Mouse (Mus musculus) heart, postnatal 4 days (tissue): ENCODE measurements around the gene Tmem51. TPM values are rescaled to one million over a fixed set of nuclear protein-coding genes. Genes with fewer than 3 reads are reported as not detected.

ENCODE experiments used
- DNase-seq: peaks from one replicate; pipeline ENCODE4 v3.0.0; 2021
- total RNA-seq, 2 experiments: library from RNA; stranded (reverse); gene quantifications; 2 replicates each; pipeline ENCODE4 v1.2.3; 2021

The Tmem51 gene
- 10 to 100 TPM; 34.2 to 40.5 TPM for total RNA-seq

GRCm38 (mm10) chr4:142084131-142084899 is at the start of gene Tmem51:
Gene Tmem51, minus strand, starts transcription at chr4:142084304.
- peak; percentile 73 for DNase-seq

- DNase-seq = no peak
Observed at GRCm38 (mm10) chr4:142130162-142130561, 46.1 kb upstream of the Tmem51 start.

- no peak for DNase-seq
Observed at GRCm38 (mm10) chr4:142127275-142127788, 43.2 kb upstream of the Tmem51 start.

- DNase-seq = peak; percentile 74
Observed at GRCm38 (mm10) chr4:142126641-142127274, 42.7 kb upstream of the Tmem51 start.

- DNase-seq = no peak
Observed at GRCm38 (mm10) chr4:142121164-142121563, 37.1 kb upstream of the Tmem51 start.

- no peak for DNase-seq
Observed at GRCm38 (mm10) chr4:142118522-142118921, 34.4 kb upstream of the Tmem51 start.

GRCm38 (mm10) chr4:142117993-142118392 is 33.9 kb upstream of the Tmem51 start:
- DNase-seq = no peak

- peak; percentile 64 for DNase-seq
Observed at GRCm38 (mm10) chr4:142113306-142113705, 29.2 kb upstream of the Tmem51 start.

- DNase-seq = peak; percentile 29
Observed at GRCm38 (mm10) chr4:142103081-142103671, 19.1 kb upstream of the Tmem51 start.

- peak; percentile 90 for DNase-seq
Observed at GRCm38 (mm10) chr4:142098303-142098702, 14.2 kb upstream of the Tmem51 start.

GRCm38 (mm10) chr4:142097871-142098270 is 13.8 kb upstream of the Tmem51 start:
- peak; percentile 41 for DNase-seq

GRCm38 (mm10) chr4:142095513-142096241 is 11.6 kb upstream of the Tmem51 start:
- peak; percentile 80 for DNase-seq

GRCm38 (mm10) chr4:142094386-142094785 is 10.3 kb upstream of the Tmem51 start:
- DNase-seq = no peak

- no peak for DNase-seq
Observed at GRCm38 (mm10) chr4:142091100-142091499, 7.0 kb upstream of the Tmem51 start.

GRCm38 (mm10) chr4:142089966-142090365 is 5.9 kb upstream of the Tmem51 start:
- DNase-seq = no peak

- no peak for DNase-seq
Observed at GRCm38 (mm10) chr4:142088836-142089235, 4.7 kb upstream of the Tmem51 start.

GRCm38 (mm10) chr4:142088409-142088808 is 4.3 kb upstream of the Tmem51 start:
- DNase-seq = no peak

GRCm38 (mm10) chr4:142084936-142085563 is 946 bp upstream of the Tmem51 start:
- DNase-seq = no peak

- peak; percentile 84 for DNase-seq
Observed at GRCm38 (mm10) chr4:142083762-142084130, 358 bp downstream of the Tmem51 start.

- DNase-seq = no peak
Observed at GRCm38 (mm10) chr4:142083193-142083592, 911 bp downstream of the Tmem51 start.

GRCm38 (mm10) chr4:142082703-142083102 is 1.4 kb downstream of the Tmem51 start:
- DNase-seq = no peak

- DNase-seq = peak; percentile 59
Observed at GRCm38 (mm10) chr4:142081631-142082283, 2.3 kb downstream of the Tmem51 start.
